14 mouse cellular contexts compared by ENCODE assay signal in genomic region chr10:85292477-85292855, GRCm38 (mm10).
DNase-seq lines count a peak whose midpoint lies in the region; ATAC-seq and TF ChIP-seq lines count a peak whose summit lies in the region.
"Had no signal": no experiment of that assay in that cellular context is flagged by ENCODE, and none has a peak within 500 bp of the region (broad histone marks: within the 10 kb centered on the region; RNA-seq: fewer than 3 reads in every experiment).

No protein-coding gene starts in this region.

- no peaks in the 10 kb centered on the region for H3K36me3 ChIP-seq in hindbrain, embryonic 15.5 days
- H3K36me3 ChIP-seq in midbrain, postnatal 0 days (ENCODE audit: insufficient read depth, low read length) = no peaks in the 10 kb centered on the region
- no peaks in the 10 kb centered on the region for H3K36me3 ChIP-seq in thymus, adult 2 months (ENCODE audit: control insufficient read depth, insufficient read depth, low read length)
- H3K36me3 ChIP-seq: embryonic facial prominence, embryonic 15.5 days; limb, embryonic 15.5 days had no signal

- TF ChIP-seq CTCF in brain, embryonic 14.5 days (IDR thresholded peaks at IDR 0.05; ENCODE audit: borderline replicate concordance, extremely low read depth, insufficient read depth, insufficient read length) = no peak
- no peak for TF ChIP-seq CTCF in midbrain, postnatal 0 days (IDR thresholded peaks at IDR 0.05)
- no peak for TF ChIP-seq CTCF in thymus, adult 2 months (IDR thresholded peaks at IDR 0.05; ENCODE audit: borderline replicate concordance, control insufficient read depth, extremely low read depth, insufficient read depth, low read length, poor library complexity)

- 29% methylated on average over 2 of the region's 2 CpGs for WGBS in hindbrain, embryonic 15.5 days
- WGBS in midbrain, postnatal 0 days = 15% methylated on average over 2 of the region's 2 CpGs
- 90% methylated on average over 2 of the region's 2 CpGs for WGBS in thymus, adult 2 months

- peaks cover 10% of the 10 kb centered on the region for H3K4me1 ChIP-seq in hindbrain, embryonic 15.5 days (replicated peaks)
- H3K4me1 ChIP-seq in midbrain, postnatal 0 days (ENCODE audit: insufficient read depth, low read length) = peaks cover 5% of the 10 kb centered on the region; the same call in 1 of the 2 replicates
- H3K4me1 ChIP-seq in thymus, adult 2 months (replicated peaks; ENCODE audit: control insufficient read depth, insufficient read depth, low read length) = no peaks in the 10 kb centered on the region
- H3K4me1 ChIP-seq: embryonic facial prominence, embryonic 15.5 days; limb, embryonic 15.5 days had no signal

- ATAC-seq in hindbrain, embryonic 15.5 days (ENCODE audit: low FRiP score, low read depth) = 0 out of 2 replicates have a peak, but pooled peaks have one; percentile 61
- no peak for ATAC-seq in midbrain, postnatal 0 days (ENCODE audit: low FRiP score)
- no peak for ATAC-seq in inflammation-experienced regulatory T-cells, adult 6 months

- H3K27ac ChIP-seq in hindbrain, embryonic 15.5 days (replicated peaks) = no peak overlapping the region
- H3K27ac ChIP-seq in midbrain, postnatal 0 days (ENCODE audit: low read depth, low read length) = no peak overlapping the region
- no peak overlapping the region for H3K27ac ChIP-seq in thymus, adult 2 months (ENCODE audit: control insufficient read depth, insufficient read depth, low read length)
- H3K27ac ChIP-seq: embryonic facial prominence, embryonic 15.5 days; limb, embryonic 15.5 days had no signal

- no peak for TF ChIP-seq POLR2A in brain, embryonic 14.5 days (IDR thresholded peaks at IDR 0.05; ENCODE audit: borderline replicate concordance, extremely low read depth, insufficient read depth, insufficient read length, poor library complexity, severe bottlenecking)
- TF ChIP-seq POLR2A in thymus, adult 2 months (IDR thresholded peaks at IDR 0.05; ENCODE audit: control insufficient read depth, extremely low read depth, insufficient read depth, low read length, poor library complexity) = no peak

- H3K4me3 ChIP-seq in hindbrain, embryonic 15.5 days = no peak overlapping the region
- no peak overlapping the region for H3K4me3 ChIP-seq in midbrain, postnatal 0 days (ENCODE audit: low read depth, low read length)
- no peak overlapping the region for H3K4me3 ChIP-seq in thymus, adult 2 months (ENCODE audit: control insufficient read depth, insufficient read depth, low read length)
- H3K4me3 ChIP-seq: embryonic facial prominence, embryonic 15.5 days; limb, embryonic 15.5 days had no signal

- no peaks in the 10 kb centered on the region for H3K27me3 ChIP-seq in hindbrain, embryonic 15.5 days
- no peaks in the 10 kb centered on the region for H3K27me3 ChIP-seq in midbrain, postnatal 0 days (ENCODE audit: insufficient read depth, low read length)
- no peaks in the 10 kb centered on the region for H3K27me3 ChIP-seq in thymus, adult 2 months (ENCODE audit: control insufficient read depth, insufficient read depth, low read length)
- H3K27me3 ChIP-seq: embryonic facial prominence, embryonic 15.5 days; limb, embryonic 15.5 days had no signal

- no peak overlapping the region for H3K4me2 ChIP-seq in hindbrain, embryonic 15.5 days
- H3K4me2 ChIP-seq in midbrain, postnatal 0 days (ENCODE audit: low read depth, low read length, poor library complexity, severe bottlenecking) = no peak overlapping the region
- H3K4me2 ChIP-seq: embryonic facial prominence, embryonic 15.5 days; limb, embryonic 15.5 days had no signal

- no peak overlapping the region for H3K9ac ChIP-seq in hindbrain, embryonic 15.5 days
- H3K9ac ChIP-seq in midbrain, postnatal 0 days (replicated peaks; ENCODE audit: low read length, poor library complexity, severe bottlenecking) = no peak overlapping the region
- H3K9ac ChIP-seq: embryonic facial prominence, embryonic 15.5 days; limb, embryonic 15.5 days had no signal

- DNase-seq in brain, adult 2 months (ENCODE audit: low read depth, low spot score) = peak; percentile 31
- DNase-seq in brain, embryonic 14.5 days (ENCODE audit: low read depth) = peak; percentile 89
- DNase-seq in midbrain, postnatal 0 days (ENCODE audit: low spot score) = peak; percentile 38
- no peak for DNase-seq in thymus, postnatal 14 days
- DNase-seq in thymus, adult 2 months = no peak
- DNase-seq: cerebellum, adult 11 months; embryo, embryonic 11 days; gastrocnemius, postnatal 10 days; lung, adult 2 months; lung, postnatal 36 days had no signal

- no peaks in the 10 kb centered on the region for H3K9me3 ChIP-seq in hindbrain, embryonic 15.5 days
- H3K9me3 ChIP-seq in midbrain, postnatal 0 days (ENCODE audit: low read length) = no peaks in the 10 kb centered on the region
- H3K9me3 ChIP-seq: embryonic facial prominence, embryonic 15.5 days; limb, embryonic 15.5 days had no signal

Comparison
In these comparisons a context has a peak if more than half of its experiments do, and no peak if none do; other contexts are left out.
1. DNase-seq: peak in brain, adult 2 months (single experiment), brain, embryonic 14.5 days (single experiment) and midbrain, postnatal 0 days (single experiment); none in thymus, postnatal 14 days (single experiment) and thymus, adult 2 months (single experiment).